Mouse (Mus musculus) stomach, embryonic 14.5 days (tissue): ENCODE results near the gene S100a1. TPM values are rescaled to one million over a fixed set of nuclear protein-coding genes. Genes with fewer than 3 reads are reported as not detected.

Source experiments
- ATAC-seq: fragments of 200-750 bp; cut with Nextera tagmentation; 2 replicates; pipeline ENCODE4 v1.8.0; 2017; ENCODE audit warnings: low read depth, moderate TSS enrichment; ENCODE audit not compliant: insufficient number of reproducible peaks, insufficient read depth, low FRiP score
- H3K27ac ChIP-seq: fragments of 300-500 bp; sonication (generic); 2 replicates; pipeline ENCODE4 v1.5.1; 2014; ENCODE audit warnings: mild to moderate bottlenecking, low read length, moderate library complexity, mixed read lengths
- H3K27me3 ChIP-seq: fragments of 300-500 bp; sonication (generic); 2 replicates; pipeline ENCODE4 v1.6.1; 2014; ENCODE audit warnings: low read length, control low read depth, mixed read lengths; ENCODE audit not compliant: control insufficient read depth, insufficient read depth
- H3K36me3 ChIP-seq: fragments of 300-500 bp; sonication (generic); 2 replicates; pipeline ENCODE4 v1.6.1; 2014; ENCODE audit warnings: mild to moderate bottlenecking, control low read depth, low read length, moderate library complexity, mixed read lengths; ENCODE audit not compliant: control insufficient read depth, insufficient read depth
- H3K4me1 ChIP-seq: fragments of 300-500 bp; sonication (generic); 2 replicates; pipeline ENCODE4 v1.6.1; 2014; ENCODE audit warnings: low read length, control low read depth, mixed read lengths; ENCODE audit not compliant: control insufficient read depth, insufficient read depth
- H3K4me2 ChIP-seq: fragments of 300-500 bp; sonication (generic); replicated peaks from 2 replicates; pipeline ENCODE4 v1.6.1; 2014; ENCODE audit warnings: low read depth, low read length, control low read depth
- H3K4me3 ChIP-seq: fragments of 300-500 bp; sonication (generic); 2 replicates; pipeline ENCODE4 v1.5.1; 2014; ENCODE audit warnings: low read depth, low read length, control low read depth
- H3K9ac ChIP-seq: fragments of 300-500 bp; sonication (generic); replicated peaks from 2 replicates; pipeline ENCODE4 v1.6.1; 2014; ENCODE audit warnings: low read depth, mild to moderate bottlenecking, control low read depth, low read length, moderate library complexity, mixed read lengths
- H3K9me3 ChIP-seq: fragments of 300-500 bp; sonication (generic); 2 replicates; pipeline ENCODE4 v1.6.1; 2016; ENCODE audit warnings: low read depth, low read length, control low read depth; ENCODE audit not compliant: control insufficient read depth
- WGBS: fragments of 180-500 bp; shearing (Covaris S2); extraction: QIAGEN DNeasy Blood & Tissue Kit; methylation state at CpG from one replicate; pipeline ENCODE4 v1.1.7; 2014; 5-methylcytosine and 5-hydroxymethylcytosine counted together
- polyA plus RNA-seq: library from polyadenylated mRNA; unstranded; fragments of >200 nt; fragmentation: Nextera tagmentation; extraction: Ambion mirVana; gene quantifications from 2 replicates; pipeline ENCODE4 v1.2.1, GENCODE M21; 2014

S100a1 gene
- polyA plus RNA-seq, 1 experiment from 2014 or later: 48.5 TPM

- no peaks in the 10 kb centered on the region for H3K36me3 ChIP-seq
- peak overlapping the region; percentile 75; the same call in 1 of the 2 replicates for H3K4me2 ChIP-seq
- peaks cover 6% of the 10 kb centered on the region for H3K4me1 ChIP-seq
- WGBS: 89% methylated on average over 4 of the region's 4 CpGs
- H3K9me3 ChIP-seq: no peaks in the 10 kb centered on the region
- no peaks in the 10 kb centered on the region for H3K27me3 ChIP-seq
- H3K9ac ChIP-seq: no peak overlapping the region
- no peak overlapping the region for H3K4me3 ChIP-seq
- no peak overlapping the region for H3K27ac ChIP-seq
- no peak for ATAC-seq
These were observed 1.6 kb upstream of the S100a1 start for GRCm38 (mm10) chr3:90515789-90516188.

- WGBS: 25% methylated on average over 1 of the region's 1 CpGs
- ATAC-seq: no peak
- Histone ChIP-seq H3K27me3 (no peaks in the 10 kb centered on the region), H3K9ac (peak overlapping the region; percentile 38; the same call in 1 of the 2 replicates), H3K4me3 (peak overlapping the region; percentile 31), H3K4me1 (peaks cover 6% of the 10 kb centered on the region), H3K27ac (no peak overlapping the region), H3K9me3 (no peaks in the 10 kb centered on the region), H3K36me3 (no peaks in the 10 kb centered on the region), H3K4me2 (peak overlapping the region; percentile 75)
These were observed 1.1 kb upstream of the S100a1 start for GRCm38 (mm10) chr3:90515242-90515641.

- peak overlapping the region; percentile 31 for H3K4me3 ChIP-seq
- H3K9me3 ChIP-seq: no peaks in the 10 kb centered on the region
- peak overlapping the region; percentile 75 for H3K4me2 ChIP-seq
- no peaks in the 10 kb centered on the region for H3K27me3 ChIP-seq
- peak overlapping the region; percentile 38; the same call in 1 of the 2 replicates for H3K9ac ChIP-seq
- ATAC-seq: peak; percentile 82
- H3K36me3 ChIP-seq: no peaks in the 10 kb centered on the region
- H3K4me1 ChIP-seq: peaks cover 6% of the 10 kb centered on the region
- H3K27ac ChIP-seq: no peak overlapping the region
- 0% methylated on average over 10 of the region's 10 CpGs for WGBS
These were observed 499 bp upstream of the S100a1 start for GRCm38 (mm10) chr3:90514691-90515090.

GRCm38 (mm10) chr3:90512948-90513642 is 1.1 kb downstream of the S100a1 start:
- H3K4me3 ChIP-seq: no peak overlapping the region
- no peaks in the 10 kb centered on the region for H3K9me3 ChIP-seq
- no peak overlapping the region for H3K4me2 ChIP-seq
- H3K36me3 ChIP-seq: no peaks in the 10 kb centered on the region
- no peaks in the 10 kb centered on the region for H3K27me3 ChIP-seq
- H3K27ac ChIP-seq: no peak overlapping the region
- WGBS: 70% methylated on average over 9 of the region's 9 CpGs
- no peak overlapping the region for H3K9ac ChIP-seq
- H3K4me1 ChIP-seq: peaks cover 6% of the 10 kb centered on the region
- ATAC-seq: no peak

GRCm38 (mm10) chr3:90512276-90512675 is 1.9 kb downstream of the S100a1 start:
- ATAC-seq: no peak
- Histone ChIP-seq H3K4me3 (no peak overlapping the region), H3K27ac (no peak overlapping the region), H3K36me3 (peaks cover 4% of the 10 kb centered on the region), H3K27me3 (no peaks in the 10 kb centered on the region), H3K4me2 (no peak overlapping the region), H3K9ac (no peak overlapping the region), H3K4me1 (peaks cover 14% of the 10 kb centered on the region), H3K9me3 (no peaks in the 10 kb centered on the region)
- WGBS: 90% methylated on average over 5 of the region's 5 CpGs

GRCm38 (mm10) chr3:90509747-90510123 is 4.5 kb downstream of the S100a1 start:
- 26% methylated on average over 2 of the region's 2 CpGs for WGBS
- H3K27me3 ChIP-seq: no peaks in the 10 kb centered on the region
- peaks cover 29% of the 10 kb centered on the region for H3K36me3 ChIP-seq
- H3K27ac ChIP-seq: no peak overlapping the region; the same call in 1 of the 2 replicates
- peak overlapping the region; percentile 71 for H3K4me3 ChIP-seq
- H3K9me3 ChIP-seq: no peaks in the 10 kb centered on the region
- H3K9ac ChIP-seq: no peak overlapping the region
- no peak for ATAC-seq
- H3K4me1 ChIP-seq: peaks cover 12% of the 10 kb centered on the region; the same call in 1 of the 2 replicates
- peak overlapping the region; percentile 29 for H3K4me2 ChIP-seq

GRCm38 (mm10) chr3:90508950-90509746 is 5.0 kb downstream of the S100a1 start, which contains the start of gene Chtop:
TSS of gene Chtop (minus strand) at chr3:90509498.
- Histone ChIP-seq H3K4me3 (peak within 1 kb of the TSS; percentile 71), H3K4me1 (peaks cover 15% of the 10 kb centered on the region; the same call in 1 of the 2 replicates), H3K4me2 (peak within 1 kb of the TSS; percentile 78), H3K27ac (peak within 1 kb of the TSS; percentile 93), H3K9ac (peak within 1 kb of the TSS; percentile 94), H3K9me3 (no peaks in the 10 kb centered on the region), H3K36me3 (peaks cover 35% of the 10 kb centered on the region), H3K27me3 (no peaks in the 10 kb centered on the region)
- under 1% methylated on average over 66 of the region's 66 CpGs for WGBS
- ATAC-seq: peak; percentile 93

GRCm38 (mm10) chr3:90508287-90508949 is 5.8 kb downstream of the S100a1 start:
- H3K27ac ChIP-seq: peak overlapping the region; percentile 93
- H3K36me3 ChIP-seq: peaks cover 42% of the 10 kb centered on the region
- peaks cover 15% of the 10 kb centered on the region; the same call in 1 of the 2 replicates for H3K4me1 ChIP-seq
- H3K4me2 ChIP-seq: peak overlapping the region; percentile 78
- no peaks in the 10 kb centered on the region for H3K27me3 ChIP-seq
- peak overlapping the region; percentile 71 for H3K4me3 ChIP-seq
- ATAC-seq: no peak
- peak overlapping the region; percentile 94 for H3K9ac ChIP-seq
- H3K9me3 ChIP-seq: no peaks in the 10 kb centered on the region
- WGBS: 3% methylated on average over 20 of the region's 20 CpGs
